Mouse (Mus musculus): ENCODE measurements around the gene Rab5if.

- TF ChIP-seq POLR2A (IDR thresholded peaks at IDR 0.05; ENCODE audit: control insufficient read depth in 1 of 2, insufficient read depth in 1 of 2, low read depth in 1 of 2, low read length in 2 of 2, poor library complexity in 1 of 2) (no peak), BHLHE40 (IDR thresholded peaks at IDR 0.05; ENCODE audit: borderline replicate concordance, low read depth, low read length) (no peak)
These were observed 38.4 kb downstream of the Rab5if start for GRCm38 (mm10) chr2:156901344-156901743.

Data from MEL (cell line).